Mouse (Mus musculus) c-Kit-negative CD71-positive TER-119-positive erythroid progenitor cells, embryonic 14.5 days (primary cell): Measurements from ENCODE around the gene Ldhb.
"Not testable (repeated sequence)": the region's sequence is repeated elsewhere in the genome, so short reads cannot be mapped to it uniquely, and the experiment has no call there.

ENCODE experiments used
- DNase-seq: peaks from one replicate; pipeline ENCODE4 v3.0.0-alpha.2; 2013; ENCODE audit warnings: low read depth, low spot score

Ldhb gene

DNA sequence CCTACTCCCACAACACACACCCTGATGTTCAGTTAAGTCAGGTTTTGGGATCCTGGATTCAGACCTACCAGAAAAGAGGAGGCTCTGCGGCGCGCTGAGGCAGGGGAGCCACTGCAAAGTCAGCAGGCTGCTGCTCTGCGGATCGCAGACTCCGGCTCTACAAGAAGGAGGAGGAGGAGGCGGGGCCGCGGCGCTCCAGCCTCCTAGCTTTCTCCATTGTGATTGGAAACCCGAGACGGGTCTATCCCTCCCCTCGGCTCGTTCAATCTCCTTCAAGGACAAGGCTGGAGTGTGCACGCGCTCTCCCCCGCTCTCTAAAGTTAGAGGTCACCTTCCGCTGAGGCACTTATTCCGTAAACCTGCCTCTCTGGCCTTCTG is at the start of gene Ldhb:
Gene Ldhb (minus strand): TSS at position 173 of the 378 bp plus-strand sequence.
- DNase-seq, result no peak

GRCm38 (mm10) chr6:142555988-142556387 is 48.2 kb upstream of the Ldhb start:
- DNase-seq, result no peak

DNA sequence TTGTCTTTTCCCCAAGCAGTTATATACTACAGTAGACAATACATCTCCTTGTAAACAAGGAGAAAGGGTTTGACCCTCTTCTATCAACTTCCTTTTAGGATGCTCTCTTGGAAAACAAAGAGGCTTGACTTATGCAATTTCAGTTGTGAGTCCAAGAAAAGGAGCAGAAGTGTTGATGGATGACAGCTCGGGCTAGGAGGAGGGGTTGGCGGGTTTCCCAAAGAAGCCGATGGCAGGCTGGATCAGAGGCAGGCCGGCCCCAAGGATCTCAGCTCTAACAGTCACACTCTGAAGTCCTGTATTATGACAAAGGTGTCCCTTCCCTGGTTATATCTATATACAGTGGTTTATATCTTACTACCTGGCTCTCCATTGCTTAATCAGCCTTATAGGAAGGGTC is 43.7 kb upstream of the Ldhb start:
- DNase-seq, result no peak

- no peak for DNase-seq
Measured at GRCm38 (mm10) chr6:142550871-142551270, 43.1 kb upstream of the Ldhb start.

DNA sequence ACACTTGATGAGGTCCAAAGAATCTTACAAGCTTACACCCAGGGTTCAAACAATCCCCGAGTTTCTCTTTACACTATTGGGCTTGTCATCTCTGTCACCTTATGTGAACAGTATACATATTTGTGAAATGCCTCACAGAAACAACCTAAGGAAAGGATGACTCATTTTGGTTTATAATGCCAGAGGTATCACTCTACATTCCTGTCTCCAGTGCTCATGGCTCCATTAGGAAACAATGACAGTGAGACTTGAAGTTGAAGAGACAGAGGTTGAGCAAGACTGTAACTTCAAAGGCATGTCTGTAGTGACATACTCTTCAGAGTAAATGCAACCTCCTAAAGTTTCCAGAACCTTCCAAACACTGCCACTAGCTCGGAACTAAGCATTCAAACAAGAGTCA is 40.6 kb upstream of the Ldhb start:
- no peak for DNase-seq

DNA sequence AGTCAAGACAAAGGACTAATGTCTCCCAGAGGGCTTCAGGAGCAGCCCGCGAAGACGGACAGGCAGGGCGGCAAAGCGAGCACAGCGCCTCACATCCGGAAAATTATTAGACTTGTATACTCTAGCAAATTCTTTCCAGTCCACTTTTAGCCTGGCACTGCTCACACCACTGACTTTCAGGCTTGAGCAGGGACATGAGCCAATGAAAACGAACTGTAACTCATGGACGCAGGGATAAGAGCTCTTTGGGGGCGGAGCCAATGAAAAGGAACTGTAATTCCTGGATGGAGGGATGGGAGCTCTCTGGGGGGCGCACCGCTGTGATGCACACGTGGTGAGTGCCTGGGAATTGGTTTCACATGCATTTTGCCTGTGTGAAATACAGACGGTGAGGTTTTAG is 37.4 kb upstream of the Ldhb start:
- DNase-seq, result no peak

DNA sequence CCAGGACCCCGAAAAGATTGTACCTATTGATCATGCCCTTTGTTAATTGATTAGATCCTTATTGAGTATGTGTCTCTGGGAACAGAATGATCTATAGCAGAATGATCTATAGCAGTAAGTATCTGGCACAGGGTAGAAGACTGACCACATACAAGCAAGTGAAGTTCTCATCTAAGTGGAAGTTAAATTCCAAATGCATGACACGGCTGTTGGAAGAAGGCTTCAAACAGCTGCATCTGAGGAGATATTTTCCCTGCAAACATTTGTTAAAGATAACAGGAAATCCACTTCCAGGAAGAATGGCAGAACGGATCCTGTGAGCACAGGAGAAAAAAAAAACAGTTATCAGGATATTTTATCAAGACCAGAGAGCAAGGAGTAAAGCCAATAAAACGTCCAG is 35.9 kb upstream of the Ldhb start:
- no peak for DNase-seq

GRCm38 (mm10) chr6:142542800-142543175 is 35.0 kb upstream of the Ldhb start:
- DNase-seq, result no peak

DNA sequence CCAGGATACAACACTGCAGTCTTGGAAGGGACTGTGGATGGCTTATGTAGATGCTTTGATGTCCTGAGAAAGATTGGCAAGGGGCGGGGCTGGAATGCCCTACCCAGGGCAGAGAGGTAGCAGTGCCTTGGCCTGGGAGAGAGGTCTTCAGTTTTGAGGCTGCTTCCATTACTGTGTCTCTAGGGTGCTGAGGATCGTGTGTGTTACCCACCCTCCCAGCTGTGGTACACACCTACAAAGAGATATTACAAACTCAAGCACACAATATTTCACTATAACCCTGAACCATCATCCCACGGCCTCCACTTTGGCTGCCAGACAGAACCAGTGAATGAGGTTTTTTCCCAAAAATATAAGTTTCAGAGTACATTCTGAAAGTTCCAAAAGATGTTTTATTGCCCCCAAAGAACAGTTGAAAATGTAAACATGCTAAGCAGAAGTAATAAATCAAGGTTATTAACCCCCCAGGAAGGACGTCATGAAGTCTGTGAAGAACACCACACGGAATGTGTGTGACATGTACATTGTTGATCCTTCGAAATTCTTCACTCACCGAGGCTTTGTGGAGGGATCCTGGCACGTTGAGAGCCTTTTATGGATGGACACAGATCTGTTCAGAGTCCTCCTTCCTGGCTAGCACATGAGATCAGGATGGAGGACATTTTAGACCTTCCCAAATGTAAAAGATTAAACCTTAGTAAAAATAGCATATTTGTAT is 34.5 kb upstream of the Ldhb start:
- no peak for DNase-seq

DNA sequence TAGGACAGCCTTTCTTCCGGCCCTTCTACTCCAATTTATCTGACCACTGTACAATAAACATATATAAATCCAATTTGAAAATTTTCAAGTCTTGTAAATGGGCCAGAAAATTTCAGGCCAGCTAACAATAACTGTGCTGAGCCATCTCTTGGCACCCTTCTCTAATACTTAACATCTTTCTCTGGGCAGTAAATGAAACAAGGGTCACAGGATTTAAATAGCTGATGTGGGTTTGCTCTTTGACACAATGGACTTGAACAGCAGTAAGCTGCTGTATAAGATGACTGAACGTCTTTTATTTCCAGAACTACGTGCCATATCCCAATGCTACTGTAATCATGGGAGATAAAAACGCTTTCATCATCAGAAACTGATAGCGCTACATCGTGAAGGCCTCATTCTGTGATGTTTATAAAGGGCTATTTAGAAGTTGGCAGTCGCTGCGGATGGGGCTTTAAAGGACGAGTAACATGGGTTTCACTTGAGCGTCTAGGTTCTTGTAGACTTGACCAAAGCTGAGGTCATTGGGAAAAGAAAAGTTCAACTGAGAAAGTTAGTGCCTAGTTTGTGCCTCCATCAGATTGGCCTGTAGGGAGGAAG is 32.9 kb upstream of the Ldhb start:
- no peak for DNase-seq

- no peak for DNase-seq
Measured at GRCm38 (mm10) chr6:142540131-142540530, 32.4 kb upstream of the Ldhb start.

GRCm38 (mm10) chr6:142538503-142538902 is 30.7 kb upstream of the Ldhb start:
- no peak for DNase-seq

DNA sequence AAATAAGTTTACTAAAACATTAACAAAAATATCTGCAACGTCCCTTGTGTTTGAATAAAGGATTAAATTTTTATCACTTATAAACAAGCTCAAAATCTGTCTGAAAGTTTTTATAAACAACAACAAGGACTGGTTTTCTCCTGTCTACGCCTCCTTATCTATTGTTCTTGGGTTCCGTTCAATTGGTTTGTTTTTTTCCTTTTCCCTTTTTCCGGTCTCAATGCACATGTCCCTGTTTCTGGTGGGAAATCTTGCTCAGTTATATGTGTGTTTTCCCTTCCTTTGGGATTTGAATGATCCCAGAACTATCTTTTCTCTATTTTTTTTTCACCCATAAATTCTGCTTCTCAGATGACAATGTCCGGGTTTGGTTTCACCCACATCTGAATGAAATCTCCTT is 25.7 kb upstream of the Ldhb start:
- no peak for DNase-seq

GRCm38 (mm10) chr6:142532686-142533085 is 24.9 kb upstream of the Ldhb start:
- no peak for DNase-seq

DNA sequence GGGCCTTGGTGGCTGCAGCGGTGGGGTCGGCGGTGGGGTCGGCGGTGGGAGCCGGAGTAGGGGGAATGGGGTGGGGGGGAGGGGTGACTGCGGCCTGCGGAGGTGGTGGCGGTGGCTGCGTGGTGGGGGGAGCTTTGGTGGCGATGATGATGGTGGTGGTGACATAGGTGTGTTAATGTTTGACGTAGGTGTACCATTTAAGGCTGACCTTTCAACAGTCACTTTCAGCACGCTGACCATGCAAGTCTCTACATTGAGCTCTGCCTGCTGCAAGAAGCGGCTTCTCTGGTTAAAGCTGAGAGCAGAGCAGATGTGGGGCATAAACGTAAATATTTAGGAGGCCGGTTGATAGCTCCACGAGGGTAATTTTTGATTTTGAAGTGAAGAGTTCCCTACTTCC is 24.4 kb upstream of the Ldhb start:
- no peak for DNase-seq

- no peak for DNase-seq
Measured at GRCm38 (mm10) chr6:142530378-142530777, 22.6 kb upstream of the Ldhb start.

GRCm38 (mm10) chr6:142529680-142530079 is 21.9 kb upstream of the Ldhb start:
- DNase-seq, result no peak

DNA sequence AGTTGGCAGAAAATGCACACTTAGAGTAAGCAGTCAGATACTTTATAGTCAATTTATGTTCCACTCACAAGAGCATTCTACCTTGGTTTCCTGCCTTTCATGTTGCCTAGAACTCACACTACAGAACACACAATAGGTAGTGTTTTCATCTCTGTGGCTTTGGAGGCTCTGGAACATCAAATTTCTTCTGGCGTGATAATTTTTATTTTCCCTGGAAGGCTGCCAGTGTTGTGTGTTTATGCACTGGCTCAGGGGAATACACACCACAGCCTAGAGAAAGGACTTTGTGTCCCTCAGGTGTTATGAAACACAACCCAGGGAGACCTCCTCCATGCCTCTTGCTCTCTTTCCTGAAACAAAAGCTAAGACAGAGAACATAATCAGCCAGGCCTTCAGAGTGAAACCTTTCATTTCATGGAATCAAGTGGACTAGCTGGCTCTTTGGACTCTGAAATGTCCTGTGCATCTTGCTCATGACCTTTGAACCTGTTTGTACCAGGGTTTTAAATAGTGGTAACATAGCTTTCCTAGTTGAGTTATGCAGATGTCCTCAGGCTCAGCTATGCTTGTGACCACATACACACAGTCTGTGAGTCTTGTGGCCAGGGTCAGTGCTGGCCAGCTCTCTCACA is 20.3 kb upstream of the Ldhb start:
- DNase-seq, result no peak

- DNase-seq, result no peak
Measured at GRCm38 (mm10) chr6:142524635-142525308, 17.0 kb upstream of the Ldhb start.

GRCm38 (mm10) chr6:142521591-142522110 is 13.9 kb upstream of the Ldhb start:
- no peak for DNase-seq

DNA sequence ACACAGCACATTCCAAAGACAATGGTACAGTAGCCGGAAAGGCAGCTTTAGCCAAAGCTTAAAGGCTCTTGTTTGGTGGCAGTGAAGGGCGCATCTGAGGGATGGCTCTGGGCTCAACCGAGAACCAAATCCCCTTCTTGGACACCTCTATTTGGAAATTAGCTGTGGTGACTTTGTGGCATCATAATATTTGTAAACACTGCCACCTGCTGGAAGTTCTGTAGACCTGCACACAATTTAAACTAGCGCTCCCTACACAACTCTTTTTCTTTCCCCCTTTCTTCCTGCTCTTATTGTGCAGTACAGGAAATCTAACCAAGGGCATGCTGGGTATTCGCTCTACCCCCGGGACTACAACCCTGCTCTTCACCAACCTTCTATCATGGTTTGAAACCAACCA is 11.4 kb upstream of the Ldhb start:
- DNase-seq, result no peak

DNA sequence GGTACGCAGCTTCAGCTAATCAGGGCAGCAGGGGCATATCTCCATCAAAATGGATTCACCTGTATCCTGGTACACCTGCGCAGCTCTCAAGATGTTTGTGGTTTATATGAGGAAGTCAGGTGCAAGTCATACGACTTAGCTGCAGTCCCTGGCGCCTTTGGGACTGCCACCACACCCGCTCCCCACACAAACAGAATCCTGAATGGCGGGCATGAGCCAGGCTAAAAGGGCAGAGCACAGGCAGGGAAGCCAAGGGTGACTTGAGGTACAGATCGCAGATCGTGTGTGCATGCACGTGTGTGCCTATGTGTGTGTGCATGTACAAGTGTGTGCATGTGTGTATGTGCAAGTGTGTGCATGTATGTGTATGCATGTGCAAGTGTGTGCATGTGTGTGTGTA is 7.6 kb upstream of the Ldhb start:
- DNase-seq, result not testable (repeated sequence)
